Mouse (Mus musculus): ENCODE results near the gene Tmem106c. TPM values are rescaled to one million over a fixed set of nuclear protein-coding genes. Genes with fewer than 3 reads are reported as not detected.

Gene Tmem106c
- polyA plus RNA-seq, 1 experiment from 2014 or later, result 41.9 TPM

- H3K9me3 ChIP-seq, result no peaks in the 10 kb centered on the region
- no peak for ATAC-seq (ENCODE audit: insufficient read depth, low FRiP score, low read depth)
- H3K27me3 ChIP-seq (replicated peaks), result no peaks in the 10 kb centered on the region
- no peak overlapping the region for H3K27ac ChIP-seq
- no peak overlapping the region for H3K9ac ChIP-seq
- WGBS, result 45% methylated on average over 1 of the region's 1 CpGs
- H3K4me1 ChIP-seq, result no peaks in the 10 kb centered on the region
- no peak overlapping the region for H3K4me3 ChIP-seq (replicated peaks)
- H3K4me2 ChIP-seq, result no peak overlapping the region
- H3K36me3 ChIP-seq, result no peaks in the 10 kb centered on the region
Measured at GRCm38 (mm10) chr15:97955286-97955685, 8.7 kb upstream of the Tmem106c start.

GRCm38 (mm10) chr15:97955742-97956141 lies 8.3 kb upstream of the Tmem106c start:
- no peak overlapping the region for H3K4me2 ChIP-seq
- no peaks in the 10 kb centered on the region for H3K27me3 ChIP-seq (replicated peaks)
- no peaks in the 10 kb centered on the region for H3K9me3 ChIP-seq
- H3K4me1 ChIP-seq, result no peaks in the 10 kb centered on the region
- no peaks in the 10 kb centered on the region for H3K36me3 ChIP-seq
- H3K4me3 ChIP-seq (replicated peaks), result no peak overlapping the region
- no peak for ATAC-seq (ENCODE audit: insufficient read depth, low FRiP score, low read depth)
- H3K9ac ChIP-seq, result no peak overlapping the region
- no peak overlapping the region for H3K27ac ChIP-seq
- 21% methylated on average over 4 of the region's 4 CpGs for WGBS

GRCm38 (mm10) chr15:97956416-97956815 lies 7.6 kb upstream of the Tmem106c start:
- no peak for ATAC-seq (ENCODE audit: insufficient read depth, low FRiP score, low read depth)
- Histone ChIP-seq H3K9ac (no peak overlapping the region), H3K4me1 (no peaks in the 10 kb centered on the region), H3K27me3 (replicated peaks) (no peaks in the 10 kb centered on the region), H3K4me3 (replicated peaks) (no peak overlapping the region), H3K36me3 (no peaks in the 10 kb centered on the region), H3K9me3 (no peaks in the 10 kb centered on the region), H3K27ac (no peak overlapping the region), H3K4me2 (no peak overlapping the region)
- WGBS, result 62% methylated on average over 11 of the region's 11 CpGs

GRCm38 (mm10) chr15:97963329-97963988 lies 541 bp upstream of the Tmem106c start:
- Histone ChIP-seq H3K4me1 (peaks cover 5% of the 10 kb centered on the region; the same call in 1 of the 2 replicates), H3K27ac (0 out of 2 replicates have a peak overlapping the region, but pooled peaks have one; percentile 13), H3K36me3 (no peaks in the 10 kb centered on the region), H3K27me3 (replicated peaks) (no peaks in the 10 kb centered on the region), H3K4me2 (peak overlapping the region; percentile 81), H3K9ac (peak overlapping the region; percentile 19; the same call in 1 of the 2 replicates), H3K4me3 (replicated peaks) (peak overlapping the region; percentile 78), H3K9me3 (no peaks in the 10 kb centered on the region)
- ATAC-seq (ENCODE audit: insufficient read depth, low FRiP score, low read depth), result no peak
- 7% methylated on average over 13 of the region's 13 CpGs for WGBS

GRCm38 (mm10) chr15:97964836-97965187 lies 812 bp downstream of the Tmem106c start:
- peaks cover 5% of the 10 kb centered on the region; the same call in 1 of the 2 replicates for H3K4me1 ChIP-seq
- H3K27me3 ChIP-seq (replicated peaks), result no peaks in the 10 kb centered on the region
- 25% methylated on average over 7 of the region's 7 CpGs for WGBS
- ATAC-seq (ENCODE audit: insufficient read depth, low FRiP score, low read depth), result 0 out of 2 replicates have a peak, but pooled peaks have one; percentile 5
- no peaks in the 10 kb centered on the region for H3K9me3 ChIP-seq
- H3K9ac ChIP-seq, result no peak overlapping the region
- H3K4me3 ChIP-seq (replicated peaks), result peak overlapping the region; percentile 78
- H3K4me2 ChIP-seq, result peak overlapping the region; percentile 81
- H3K36me3 ChIP-seq, result no peaks in the 10 kb centered on the region
- H3K27ac ChIP-seq, result no peak overlapping the region

GRCm38 (mm10) chr15:97965311-97966045 lies 1.5 kb downstream of the Tmem106c start:
- no peak overlapping the region; the same call in 1 of the 2 replicates for H3K4me2 ChIP-seq
- H3K27me3 ChIP-seq (replicated peaks), result no peaks in the 10 kb centered on the region
- H3K27ac ChIP-seq, result no peak overlapping the region
- H3K4me1 ChIP-seq, result peaks cover 5% of the 10 kb centered on the region; the same call in 1 of the 2 replicates
- H3K36me3 ChIP-seq, result no peaks in the 10 kb centered on the region
- H3K4me3 ChIP-seq (replicated peaks), result no peak overlapping the region
- no peak overlapping the region for H3K9ac ChIP-seq
- WGBS, result 63% methylated on average over 17 of the region's 17 CpGs
- ATAC-seq (ENCODE audit: insufficient read depth, low FRiP score, low read depth), result no peak
- no peaks in the 10 kb centered on the region for H3K9me3 ChIP-seq

- WGBS, result 45% methylated on average over 6 of the region's 6 CpGs
- no peak for ATAC-seq (ENCODE audit: insufficient read depth, low FRiP score, low read depth)
- H3K4me3 ChIP-seq (replicated peaks), result no peak overlapping the region
Measured at GRCm38 (mm10) chr15:97970299-97970698, 6.3 kb downstream of the Tmem106c start.

GRCm38 (mm10) chr15:97972580-97972979 lies 8.6 kb downstream of the Tmem106c start:
- no peaks in the 10 kb centered on the region for H3K27me3 ChIP-seq (replicated peaks)
- H3K4me3 ChIP-seq (replicated peaks), result no peak overlapping the region
- H3K9ac ChIP-seq, result no peak overlapping the region
- H3K27ac ChIP-seq, result no peak overlapping the region
- ATAC-seq (ENCODE audit: insufficient read depth, low FRiP score, low read depth), result no peak
- no peaks in the 10 kb centered on the region for H3K4me1 ChIP-seq
- no peaks in the 10 kb centered on the region for H3K36me3 ChIP-seq
- no peak overlapping the region for H3K4me2 ChIP-seq
- H3K9me3 ChIP-seq, result no peaks in the 10 kb centered on the region
- 86% methylated on average over 6 of the region's 6 CpGs for WGBS

More at GRCm38 (mm10) chr15:97970299-97970698, 6.3 kb downstream of the Tmem106c start:
- H3K27ac ChIP-seq, result no peak overlapping the region
- no peaks in the 10 kb centered on the region for H3K9me3 ChIP-seq
- no peaks in the 10 kb centered on the region for H3K27me3 ChIP-seq (replicated peaks)
- H3K36me3 ChIP-seq, result no peaks in the 10 kb centered on the region
- H3K4me2 ChIP-seq, result no peak overlapping the region
- no peak overlapping the region for H3K9ac ChIP-seq
- no peaks in the 10 kb centered on the region for H3K4me1 ChIP-seq

- 45% methylated on average over 11 of the region's 11 CpGs for WGBS
- no peak overlapping the region for H3K27ac ChIP-seq
- H3K9ac ChIP-seq, result no peak overlapping the region
- H3K4me3 ChIP-seq (replicated peaks), result no peak overlapping the region
- H3K9me3 ChIP-seq, result no peaks in the 10 kb centered on the region
- no peak overlapping the region for H3K4me2 ChIP-seq
- H3K4me1 ChIP-seq, result no peaks in the 10 kb centered on the region
- H3K27me3 ChIP-seq (replicated peaks), result no peaks in the 10 kb centered on the region
- no peaks in the 10 kb centered on the region for H3K36me3 ChIP-seq
- ATAC-seq (ENCODE audit: insufficient read depth, low FRiP score, low read depth), result no peak
Measured at GRCm38 (mm10) chr15:97973248-97974005, 9.4 kb downstream of the Tmem106c start.

GRCm38 (mm10) chr15:97981560-97981959 lies 17.6 kb downstream of the Tmem106c start:
- H3K4me3 ChIP-seq (replicated peaks), result no peak overlapping the region
- no peaks in the 10 kb centered on the region for H3K36me3 ChIP-seq

GRCm38 (mm10) chr15:97989544-97989943 lies 25.5 kb downstream of the Tmem106c start:
- no peaks in the 10 kb centered on the region for H3K36me3 ChIP-seq
- no peak overlapping the region for H3K27ac ChIP-seq
- H3K9me3 ChIP-seq, result no peaks in the 10 kb centered on the region
- H3K9ac ChIP-seq, result no peak overlapping the region
- H3K4me3 ChIP-seq (replicated peaks), result no peak overlapping the region
- WGBS, result 42% methylated on average over 1 of the region's 1 CpGs
- no peak overlapping the region for H3K4me2 ChIP-seq
- peaks cover 16% of the 10 kb centered on the region; the same call in 1 of the 2 replicates for H3K4me1 ChIP-seq
- no peak for ATAC-seq (ENCODE audit: insufficient read depth, low FRiP score, low read depth)
- H3K27me3 ChIP-seq (replicated peaks), result 0 out of 2 replicates have a peak, but pooled peaks cover 2% of the 10 kb centered on the region

More at GRCm38 (mm10) chr15:97981560-97981959, 17.6 kb downstream of the Tmem106c start:
- H3K9me3 ChIP-seq, result no peaks in the 10 kb centered on the region
- H3K4me2 ChIP-seq, result no peak overlapping the region
- ATAC-seq (ENCODE audit: insufficient read depth, low FRiP score, low read depth), result no peak
- H3K9ac ChIP-seq, result no peak overlapping the region
- no peak overlapping the region for H3K27ac ChIP-seq
- 69% methylated on average over 6 of the region's 6 CpGs for WGBS
- no peaks in the 10 kb centered on the region for H3K4me1 ChIP-seq
- H3K27me3 ChIP-seq (replicated peaks), result no peaks in the 10 kb centered on the region
